Mouse (Mus musculus): ENCODE measurements around the gene Cyp24a1.
A peak's percentile ranks its signal among the peaks of the same experiment; 100 is the strongest.
"Not testable (repeated sequence)": the region's sequence is repeated elsewhere in the genome, so short reads cannot be mapped to it uniquely, and the experiment has no call there.

Gene Cyp24a1

GRCm38 (mm10) chr2:170494784-170495710, 1.9 kb downstream of the Cyp24a1 start:
- no peak for DNase-seq (ENCODE audit: low read depth, low spot score)

GRCm38 (mm10) chr2:170487890-170488502, 8.9 kb downstream of the Cyp24a1 start:
- DNase-seq (ENCODE audit: low read depth, low spot score) = no peak

DNA sequence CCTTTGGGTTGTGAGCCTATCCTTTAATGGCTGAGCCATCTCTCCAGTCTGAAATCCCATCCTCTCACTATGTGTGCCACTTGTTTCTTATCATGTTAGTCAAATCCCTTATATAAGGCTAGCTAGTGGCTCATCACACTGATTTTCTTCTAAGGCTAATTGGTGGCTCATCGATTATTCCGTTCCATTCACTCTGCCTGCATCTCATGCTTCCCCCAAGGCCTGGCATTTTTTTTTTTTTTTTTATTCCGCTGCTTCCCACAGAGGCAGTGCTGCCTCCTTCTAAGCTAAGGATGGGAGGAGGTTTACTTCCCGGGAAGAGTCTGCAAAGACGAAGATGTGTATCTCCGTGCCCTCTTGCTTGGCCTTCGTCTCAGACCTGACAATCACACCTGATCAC, 9.7 kb downstream of the Cyp24a1 start:
- no peak for DNase-seq (ENCODE audit: low read depth, low spot score)

DNA sequence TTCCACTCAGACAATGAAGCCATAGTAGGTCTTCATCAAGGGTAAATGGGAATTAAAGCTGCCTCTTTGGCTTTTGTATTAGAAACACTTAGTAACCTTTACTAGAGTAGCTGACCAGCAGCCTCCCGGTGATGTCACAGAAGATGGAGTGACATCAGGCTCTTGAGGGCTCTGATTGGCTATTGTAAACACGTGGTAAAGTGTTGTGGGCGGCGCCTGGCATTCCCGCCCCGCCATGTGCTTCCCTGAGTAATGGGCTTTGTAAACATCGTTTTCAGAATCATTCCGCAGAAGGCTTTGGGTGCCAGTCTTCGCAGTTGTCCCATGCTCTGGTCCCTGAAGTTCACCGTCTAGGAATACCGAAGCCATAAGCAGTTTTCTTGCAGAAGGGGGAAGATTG, 13.0 kb downstream of the Cyp24a1 start:
- no peak for DNase-seq (ENCODE audit: low read depth, low spot score)

DNA sequence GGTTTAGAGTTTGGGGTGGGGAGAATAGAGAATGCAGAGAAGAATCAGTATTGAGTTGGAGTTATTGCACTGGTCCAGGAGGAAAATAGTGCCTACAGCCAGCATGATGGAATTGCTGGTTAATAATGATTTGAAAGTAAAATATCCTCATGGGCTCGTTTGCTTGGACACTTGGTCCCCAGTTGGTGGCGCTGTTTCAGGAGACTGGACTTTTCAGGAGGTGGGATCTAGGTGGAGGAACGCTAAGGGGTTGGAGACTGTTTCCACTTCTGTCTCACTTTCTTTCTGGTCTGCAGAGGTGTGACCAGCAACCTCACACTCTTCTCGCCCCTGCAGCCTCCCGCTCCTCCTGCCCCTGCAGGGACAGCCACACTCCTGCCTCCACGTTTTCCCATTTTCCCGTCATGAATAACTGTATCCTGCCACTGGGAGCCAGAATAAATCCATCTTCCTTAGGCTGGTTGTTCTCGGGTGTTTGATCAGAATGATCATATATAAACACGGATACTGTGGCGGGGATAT, 14.9 kb downstream of the Cyp24a1 start:
- DNase-seq (ENCODE audit: low read depth, low spot score) = no peak

DNA sequence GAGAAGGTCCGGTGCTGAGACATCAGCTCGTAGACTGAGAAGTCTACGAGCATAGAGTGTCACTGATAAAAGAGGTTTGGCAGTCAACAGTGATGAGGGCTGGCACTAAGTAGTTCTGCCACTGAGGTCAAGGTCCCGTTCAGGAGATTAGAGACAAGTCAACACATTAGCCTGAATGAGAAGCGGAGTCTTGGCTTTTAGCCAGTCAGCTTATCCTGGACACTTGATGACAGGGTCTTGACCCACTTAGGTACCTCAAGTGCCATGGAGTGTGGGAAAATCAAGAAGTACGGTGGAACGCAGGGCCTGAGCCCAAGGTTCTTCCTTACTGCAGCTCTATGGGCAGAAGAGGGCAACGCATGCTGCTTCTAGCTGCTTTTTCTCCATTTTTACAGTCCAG, 20.3 kb downstream of the Cyp24a1 start:
- DNase-seq (ENCODE audit: low read depth, low spot score) = no peak

GRCm38 (mm10) chr2:170476215-170476614, 20.7 kb downstream of the Cyp24a1 start:
- no peak for DNase-seq (ENCODE audit: low read depth, low spot score)

- no peak for DNase-seq (ENCODE audit: low read depth, low spot score)
Measured at GRCm38 (mm10) chr2:170475164-170475563, 21.8 kb downstream of the Cyp24a1 start.

DNA sequence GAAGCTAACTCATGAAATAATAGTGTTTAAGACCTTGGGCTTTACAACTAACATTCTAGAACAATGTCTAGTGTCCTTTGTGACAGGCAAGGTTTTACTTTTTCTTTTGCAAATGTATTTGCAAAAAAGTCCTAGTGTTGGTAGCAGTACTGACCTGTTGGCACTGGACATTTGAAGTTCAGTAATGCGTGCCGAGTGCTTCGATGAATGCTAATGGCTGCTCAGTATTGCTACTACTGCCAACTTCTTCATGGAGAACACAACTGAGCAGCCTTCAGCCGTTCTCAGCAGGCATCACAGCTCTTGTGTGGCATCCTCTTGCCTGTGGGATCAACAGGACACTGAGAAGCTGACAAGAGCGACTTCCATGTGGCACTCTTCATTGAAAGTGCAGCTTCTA, 22.8 kb downstream of the Cyp24a1 start:
- DNase-seq (ENCODE audit: low read depth, low spot score) = no peak

- no peak for DNase-seq (ENCODE audit: low read depth, low spot score)
Measured at GRCm38 (mm10) chr2:170470591-170470990, 26.4 kb downstream of the Cyp24a1 start.

- DNase-seq (ENCODE audit: low read depth, low spot score) = no peak
Measured at GRCm38 (mm10) chr2:170469616-170470308, 27.2 kb downstream of the Cyp24a1 start.

DNA sequence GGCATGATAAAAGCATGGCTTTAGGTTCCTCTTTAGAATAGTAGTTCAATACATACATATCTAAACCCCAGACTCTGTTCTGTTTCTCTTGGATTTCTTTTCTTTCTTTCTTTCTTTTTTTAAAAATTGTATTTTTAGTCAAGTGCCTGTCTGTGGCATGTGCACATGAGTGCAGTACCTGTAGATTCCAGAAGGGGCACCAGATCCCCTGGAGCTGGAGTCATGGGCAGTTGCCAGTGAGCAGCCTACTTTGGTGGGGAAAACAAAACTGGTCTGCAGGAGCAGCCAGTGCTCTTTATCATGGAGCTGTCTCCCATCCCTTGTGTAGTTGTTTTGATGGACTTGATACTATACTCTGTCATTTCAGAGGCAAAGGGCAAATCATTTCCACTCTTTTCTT, 28.9 kb downstream of the Cyp24a1 start:
- DNase-seq (ENCODE audit: low read depth, low spot score) = no peak

GRCm38 (mm10) chr2:170464817-170465216, 32.1 kb downstream of the Cyp24a1 start:
- DNase-seq (ENCODE audit: low read depth, low spot score) = no peak

DNA sequence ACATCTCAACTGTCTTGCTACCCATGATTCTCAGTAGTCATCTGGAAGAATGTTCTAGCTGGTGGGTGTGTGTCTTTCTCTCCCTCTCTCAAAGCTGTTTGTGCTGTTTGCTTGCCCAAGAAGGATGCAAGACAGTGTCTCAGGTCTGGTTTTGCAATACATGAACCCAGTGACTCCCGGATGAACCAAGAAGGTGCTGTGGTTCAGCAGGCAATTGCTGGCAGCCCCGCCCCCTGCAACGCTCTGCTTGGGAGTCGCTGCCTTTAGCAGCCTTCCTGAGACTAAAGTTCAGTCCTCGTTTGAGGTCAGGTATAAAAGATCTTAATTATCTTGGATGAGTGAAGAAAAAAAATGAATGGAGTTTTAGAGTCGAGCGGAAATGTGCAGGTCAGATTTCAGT, 35.3 kb downstream of the Cyp24a1 start:
- no peak for DNase-seq (ENCODE audit: low read depth, low spot score)

GRCm38 (mm10) chr2:170459805-170460204, 37.1 kb downstream of the Cyp24a1 start:
- DNase-seq (ENCODE audit: low read depth, low spot score) = no peak

GRCm38 (mm10) chr2:170459183-170459582, 37.8 kb downstream of the Cyp24a1 start:
- no peak for DNase-seq (ENCODE audit: low read depth, low spot score)

- not testable (repeated sequence) for DNase-seq (ENCODE audit: low read depth, low spot score)
Measured at GRCm38 (mm10) chr2:170453809-170454208, 43.1 kb downstream of the Cyp24a1 start.

- peak; percentile 59 for DNase-seq (ENCODE audit: low read depth, low spot score)
Measured at GRCm38 (mm10) chr2:170450933-170451332, 46.0 kb downstream of the Cyp24a1 start.

DNA sequence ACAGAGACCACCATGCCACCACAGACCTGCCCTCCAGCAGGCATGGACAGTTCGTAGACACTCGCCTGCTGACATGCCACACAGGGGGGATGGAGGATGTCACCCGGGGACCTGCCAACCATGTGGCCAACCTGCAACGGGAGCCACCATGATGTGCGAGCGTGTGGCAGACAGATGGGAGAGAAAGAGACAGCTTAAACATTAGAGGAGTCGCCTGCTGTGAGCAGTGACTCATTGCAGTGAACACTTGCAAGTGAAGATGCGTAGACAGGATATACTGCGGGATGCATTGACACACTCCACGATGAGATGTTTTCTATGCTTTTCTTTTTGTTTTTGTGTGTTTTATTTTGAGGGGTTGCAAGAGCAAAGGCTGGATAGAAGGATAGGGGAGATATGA, 49.3 kb downstream of the Cyp24a1 start:
- DNase-seq (ENCODE audit: low read depth, low spot score) = no peak

DNA sequence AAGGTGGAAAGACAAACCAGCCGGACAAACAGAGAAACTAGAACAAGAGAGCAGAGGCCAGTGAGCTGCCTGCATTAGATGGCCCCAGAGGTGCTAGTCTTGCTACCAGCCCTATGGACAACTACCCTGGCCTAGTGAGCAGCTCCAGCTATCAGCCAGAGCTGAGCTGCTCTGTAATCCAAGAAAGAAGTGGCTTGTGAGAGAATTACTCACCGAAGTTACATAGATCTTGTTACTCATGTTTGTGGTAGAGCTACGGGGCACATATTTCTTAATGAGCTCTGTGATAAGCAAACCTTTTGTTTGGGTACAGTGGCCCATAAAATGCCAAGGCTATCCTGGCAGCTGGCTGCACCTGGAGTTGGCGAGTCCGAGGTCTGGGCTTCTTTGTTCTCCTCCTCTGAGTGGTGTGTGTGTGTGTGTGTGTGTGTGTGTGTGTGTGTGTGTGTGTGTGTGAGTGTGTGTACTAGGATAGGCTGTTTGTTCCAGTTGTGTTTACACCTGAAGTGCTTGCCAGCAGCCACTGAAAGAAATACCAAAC, 50.0 kb downstream of the Cyp24a1 start:
- DNase-seq (ENCODE audit: low read depth, low spot score) = no peak

DNA sequence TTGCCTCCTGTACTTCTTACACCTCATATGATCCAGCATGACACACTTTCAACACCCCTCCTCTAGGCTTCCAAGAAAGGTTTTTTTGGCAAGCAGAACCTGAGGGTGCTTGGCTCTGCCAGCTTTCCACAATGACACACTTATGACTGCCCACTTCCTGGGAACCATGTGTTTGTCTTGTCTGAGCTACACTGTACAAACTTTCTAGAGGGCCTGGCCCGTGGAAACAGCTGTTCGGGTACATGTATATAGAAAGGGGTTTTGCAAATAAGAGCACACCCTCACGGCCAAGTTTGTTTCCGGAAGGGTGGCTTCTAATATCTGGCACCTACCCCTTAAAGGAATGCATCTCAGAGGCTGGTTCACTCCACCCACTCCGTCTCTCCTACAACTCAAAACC, 51.1 kb downstream of the Cyp24a1 start:
- no peak for DNase-seq (ENCODE audit: low read depth, low spot score)

- DNase-seq (ENCODE audit: low read depth, low spot score) = no peak
Measured at GRCm38 (mm10) chr2:170442535-170442934, 54.4 kb downstream of the Cyp24a1 start.
